Mouse (Mus musculus) small intestine, adult 2 months (tissue): ENCODE results near the gene Emc6.

ENCODE experiments used
- CTCF ChIP-seq: fragments of 200-500 bp; IDR thresholded peaks from 2 replicates; pipeline ENCODE4 v1.5.1; 2012; ENCODE audit warnings: low read depth, mild to moderate bottlenecking, control low read depth, inconsistent platforms, low read length, moderate library complexity, mixed read lengths; ENCODE audit not compliant: insufficient replicate concordance, insufficient read length; ENCODE audit errors: extremely low read depth
- POLR2A ChIP-seq: fragments of 200-500 bp; IDR thresholded peaks from 2 replicates; pipeline ENCODE4 v1.6.1; 2012; ENCODE audit warnings: low read depth, mild to moderate bottlenecking, control low read depth, inconsistent platforms, low read length, moderate library complexity

DNA sequence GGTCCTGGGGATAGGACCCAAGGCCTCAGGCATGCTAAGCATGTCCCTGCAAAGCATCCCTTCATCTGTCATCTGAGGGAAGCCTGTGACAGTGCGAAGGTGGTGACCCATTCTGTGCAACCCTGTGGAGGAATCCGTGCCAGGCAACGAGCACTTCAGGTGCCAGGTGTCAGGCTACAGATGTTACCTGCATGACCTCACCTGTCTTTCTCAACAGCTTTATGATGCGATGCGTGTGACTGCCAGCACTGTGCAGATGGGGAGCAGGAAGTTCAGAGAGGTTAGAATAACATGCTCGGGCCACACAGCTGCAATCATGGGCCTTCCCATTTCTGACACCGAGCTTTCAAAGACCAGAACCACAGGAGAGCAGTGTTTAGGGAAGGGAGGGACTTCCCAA, 28.4 kb upstream of the Emc6 start:
- TF ChIP-seq CTCF, result no peak
- TF ChIP-seq POLR2A, result no peak
